Mouse (Mus musculus) testis, adult 2 months (tissue): ENCODE results near the gene Vgll1.

Source experiments
- CTCF ChIP-seq: fragments of 200-500 bp; IDR thresholded peaks from 2 replicates; pipeline ENCODE4 v1.5.1; 2012; ENCODE audit warnings: low read depth, mild to moderate bottlenecking, inconsistent platforms, low read length, moderate library complexity; ENCODE audit not compliant: control insufficient read depth, insufficient read depth, insufficient replicate concordance
- POLR2A ChIP-seq: fragments of 200-500 bp; IDR thresholded peaks from 2 replicates; pipeline ENCODE4 v1.6.1; 2012; ENCODE audit warnings: low read depth, mild to moderate bottlenecking, inconsistent platforms, low read length, moderate library complexity; ENCODE audit not compliant: control insufficient read depth

DNA sequence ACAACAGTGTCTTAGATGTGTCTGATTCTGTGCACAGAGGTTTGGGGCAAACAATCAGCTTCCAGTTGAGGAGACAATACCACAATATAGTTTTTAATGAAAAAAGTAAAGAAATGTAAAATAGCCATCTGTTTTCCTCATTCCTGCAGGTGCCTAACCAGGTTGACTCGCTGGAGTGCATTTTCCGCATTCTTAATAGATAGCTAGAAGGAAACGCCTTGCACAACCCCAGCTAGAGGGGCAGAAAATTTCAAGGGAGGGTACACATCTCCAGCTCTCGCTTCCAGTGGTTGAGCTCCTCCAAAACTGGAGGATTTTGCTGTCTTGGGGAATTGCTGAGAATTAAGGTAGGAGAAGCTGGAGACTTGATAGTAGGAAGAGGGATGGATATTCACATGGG is at the start of gene Vgll1:
- TF ChIP-seq POLR2A: no peak
- TF ChIP-seq CTCF: no peak
